Mouse (Mus musculus): ENCODE measurements around the gene Rtl1.
A peak's percentile ranks its signal among the peaks of the same experiment; 100 is the strongest.

Rtl1 gene

GRCm38 (mm10) chr12:109572259-109572658, 27.9 kb downstream of the Rtl1 start:
- no peak for DNase-seq (ENCODE audit: low spot score in 2 of 2)

GRCm38 (mm10) chr12:109560111-109560695, 39.9 kb downstream of the Rtl1 start:
- DNase-seq (ENCODE audit: low spot score in 2 of 2): no peak

GRCm38 (mm10) chr12:109558891-109559487, 41.1 kb downstream of the Rtl1 start:
- DNase-seq (ENCODE audit: low spot score in 2 of 2): no peak

GRCm38 (mm10) chr12:109558226-109558824, 41.8 kb downstream of the Rtl1 start:
- no peak for DNase-seq (ENCODE audit: low spot score in 2 of 2)

GRCm38 (mm10) chr12:109555837-109556409, 44.2 kb downstream of the Rtl1 start:
- DNase-seq (ENCODE audit: low spot score in 2 of 2): no peak

GRCm38 (mm10) chr12:109553568-109553967, 46.6 kb downstream of the Rtl1 start:
- DNase-seq (ENCODE audit: low spot score in 2 of 2): no peak

- DNase-seq (ENCODE audit: low spot score in 2 of 2): no peak
Observed at GRCm38 (mm10) chr12:109552754-109553525, 47.2 kb downstream of the Rtl1 start.

GRCm38 (mm10) chr12:109551771-109552170, 48.4 kb downstream of the Rtl1 start:
- DNase-seq (ENCODE audit: low spot score in 2 of 2): no peak

- no peak for DNase-seq (ENCODE audit: low spot score in 2 of 2)
Observed at GRCm38 (mm10) chr12:109547085-109547484, 53.0 kb downstream of the Rtl1 start.

GRCm38 (mm10) chr12:109545875-109546732, 54.0 kb downstream of the Rtl1 start:
- DNase-seq (ENCODE audit: low spot score in 2 of 2): no peak

GRCm38 (mm10) chr12:109543281-109543923, 56.7 kb downstream of the Rtl1 start:
- no peak for DNase-seq (ENCODE audit: low spot score in 2 of 2)

- peak; percentile 90 to 91 for DNase-seq (ENCODE audit: low spot score in 2 of 2)
Observed at GRCm38 (mm10) chr12:109542635-109543249, 57.4 kb downstream of the Rtl1 start.

- no peak for DNase-seq (ENCODE audit: low spot score in 2 of 2)
Observed at GRCm38 (mm10) chr12:109542011-109542410, 58.1 kb downstream of the Rtl1 start.

- no peak for DNase-seq (ENCODE audit: low spot score in 2 of 2)
Observed at GRCm38 (mm10) chr12:109541540-109541899, 58.6 kb downstream of the Rtl1 start.

- DNase-seq (ENCODE audit: low spot score in 2 of 2): peak in 1 of 2 experiments; percentile 73
Observed at GRCm38 (mm10) chr12:109540739-109541539, 59.2 kb downstream of the Rtl1 start.

GRCm38 (mm10) chr12:109539950-109540349, 60.2 kb downstream of the Rtl1 start:
- no peak for DNase-seq (ENCODE audit: low spot score in 2 of 2)
